Mouse (Mus musculus) T-cell, adult 66 days (primary cell): ENCODE results near the gene Abcg1. TPM values are rescaled to one million over a fixed set of nuclear protein-coding genes. Genes with fewer than 3 reads are reported as not detected.

Experiments used
- total RNA-seq, 2 experiments: library from RNA; stranded (reverse); gene quantifications; 3 replicates in 1 of 2; 4 replicates in 1 of 2; pipeline ENCODE4 v1.2.4; 2023

Gene Abcg1
- 100 to 1,000 TPM in 1 of 2 experiments, 10 to 100 TPM in 1; 92.6 to 116 TPM for total RNA-seq

GRCm38 (mm10) chr17:31057151-31057890 is at the start of gene Abcg1:
Gene Abcg1, plus strand, starts transcription at chr17:31057675.

GRCm38 (mm10) chr17:31129452-31129851 is 72.0 kb downstream of the Abcg1 start, which contains the start of gene Tff3:
Gene Tff3, minus strand, starts transcription at chr17:31129646.

GRCm38 (mm10) chr17:31144040-31145037 is 86.9 kb downstream of the Abcg1 start, which contains the start of gene Tff2:
Gene Tff2, minus strand, starts transcription at chr17:31144282.

GRCm38 (mm10) chr17:31165127-31165526 is 107.7 kb downstream of the Abcg1 start, which contains the start of gene Tff1:
Gene Tff1, minus strand, starts transcription at chr17:31165277.

Other genes starting within 250 kb of the Abcg1 start
- under 1 TPM in 1 of 2 experiments, not detected in 1; 0.12 TPM for gene Glp1r, start 155.9 kb upstream of the Abcg1 start, total RNA-seq
- gene Umodl1, start 103.0 kb upstream of the Abcg1 start, total RNA-seq: not detected
- gene Tff3, start 72.0 kb downstream of the Abcg1 start, total RNA-seq: not detected
- not detected for gene Tff2, start 86.6 kb downstream of the Abcg1 start, total RNA-seq
- not detected for gene Tff1, start 107.6 kb downstream of the Abcg1 start, total RNA-seq
- gene Tmprss3, start 141.3 kb downstream of the Abcg1 start, total RNA-seq: under 1 TPM; 0.24 to 0.41 TPM
- gene Ubash3a, start 150.2 kb downstream of the Abcg1 start, total RNA-seq: 100 to 1,000 TPM in 1 of 2 experiments, 10 to 100 TPM in 1; 97.2 to 107 TPM
- under 1 TPM in 1 of 2 experiments, not detected in 1; 0.73 TPM for gene Rsph1, start 219.7 kb downstream of the Abcg1 start, total RNA-seq
- gene Slc37a1, start 229.1 kb downstream of the Abcg1 start, total RNA-seq: 100 to 1,000 TPM in 1 of 2 experiments, 10 to 100 TPM in 1; 93.7 to 101 TPM